Mouse (Mus musculus) left cerebral cortex, postnatal 10 days (tissue): ENCODE data around the gene Gm7544. TPM values are rescaled to one million over a fixed set of nuclear protein-coding genes. Genes with fewer than 3 reads are reported as not detected.
"Not testable (repeated sequence)": the region's sequence is repeated elsewhere in the genome, so short reads cannot be mapped to it uniquely, and the experiment has no call there.

Experiments used
- DNase-seq, 2 experiments: peaks; one replicate each; pipeline ENCODE4 v3.0.0; 2021 to 2022; ENCODE audit warnings: low spot score in 2 of 2, mixed read lengths in 1 of 2; ENCODE audit errors: extremely low spot score in 1 of 2
- intact Hi-C: fragments of 180-260 bp; cut with DNase I; formaldehyde crosslinking; loops from one replicate; pipeline ENCODE4 v1.15.1; 2025
- total RNA-seq, 2 experiments: library from RNA; stranded (reverse); gene quantifications; 2 replicates each; pipeline ENCODE4 v1.2.3; 2021

Gene Gm7544
- total RNA-seq = not detected

GRCm38 (mm10) chr1:82955913-82956312 is at the start of gene Gm7544:
Gene Gm7544, minus strand, starts transcription at chr1:82956013.
- DNase-seq, intact Hi-C loops: not testable (repeated sequence)

GRCm38 (mm10) chr1:83000306-83000705 is 44.5 kb upstream of the Gm7544 start, which contains the start of gene Gm47959:
Gene Gm47959, plus strand, starts transcription at chr1:83000548.
- intact Hi-C loops, DNase-seq: not testable (repeated sequence)

GRCm38 (mm10) chr1:82993947-82994346 is 38.1 kb upstream of the Gm7544 start:
- intact Hi-C loops = no loop called here
- no peak for DNase-seq

- intact Hi-C loops = no loop called here
- DNase-seq = no peak
Observed at GRCm38 (mm10) chr1:82992093-82992492, 36.3 kb upstream of the Gm7544 start.

- intact Hi-C loops = no loop called here
- DNase-seq = no peak
Observed at GRCm38 (mm10) chr1:82991596-82991995, 35.8 kb upstream of the Gm7544 start.

DNA sequence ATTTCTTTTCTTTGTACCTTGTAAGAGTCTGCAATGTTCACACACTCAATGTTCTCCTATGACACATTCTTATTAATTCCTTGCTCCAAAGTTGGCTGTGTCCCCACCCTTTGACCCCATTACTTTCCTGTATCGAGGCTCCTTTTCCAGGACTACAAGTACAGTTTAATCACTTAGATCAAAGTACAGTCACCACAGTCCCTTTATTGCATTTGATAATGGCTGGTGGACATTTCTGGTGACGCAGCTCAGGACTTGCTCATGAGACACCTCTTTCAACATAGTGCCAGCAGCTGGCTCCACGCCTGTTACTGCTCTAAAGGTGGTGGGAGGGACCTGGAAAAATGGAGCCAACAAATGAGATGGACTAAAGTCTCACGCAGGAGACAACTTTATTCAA is 35.2 kb upstream of the Gm7544 start:
- intact Hi-C loops = no loop called here
- DNase-seq = no peak

- intact Hi-C loops = loop anchor here (2.0 to 10.0 kb wide), 2 partner anchors 201 to 433 kb away; no protein-coding TSS in a partner anchor
- DNase-seq = peak in 1 of 2 experiments; percentile 75
Observed at GRCm38 (mm10) chr1:82987530-82988198, 31.9 kb upstream of the Gm7544 start.

- DNase-seq = no peak
- intact Hi-C loops = loop anchor here (10.0 kb wide), 1 partner anchor 432 kb away; no protein-coding TSS in a partner anchor
Observed at GRCm38 (mm10) chr1:82986738-82987137, 30.9 kb upstream of the Gm7544 start.

DNA sequence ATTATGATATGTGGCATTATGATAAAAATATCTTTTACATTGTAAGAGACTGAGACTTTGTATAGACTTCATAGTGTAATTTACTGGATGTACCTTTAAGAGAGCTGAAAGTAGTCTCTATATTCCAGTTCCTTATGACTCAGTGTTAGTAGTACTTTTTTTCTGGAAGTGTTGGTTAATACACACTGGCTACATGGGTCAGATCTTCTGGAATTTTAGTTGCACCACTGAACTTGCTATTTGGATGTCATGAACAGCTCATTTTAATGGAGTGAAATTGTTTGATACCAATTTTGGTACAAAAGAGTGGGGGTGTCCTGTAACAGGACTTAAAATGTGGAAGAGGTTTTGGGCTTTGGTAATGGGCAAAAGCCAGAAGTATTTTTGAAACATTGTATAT is 22.0 kb upstream of the Gm7544 start:
- no peak for DNase-seq
- intact Hi-C loops = no loop called here

GRCm38 (mm10) chr1:82975750-82976149 is 19.9 kb upstream of the Gm7544 start:
- DNase-seq = peak in 1 of 2 experiments; percentile 36
- intact Hi-C loops = no loop called here

DNA sequence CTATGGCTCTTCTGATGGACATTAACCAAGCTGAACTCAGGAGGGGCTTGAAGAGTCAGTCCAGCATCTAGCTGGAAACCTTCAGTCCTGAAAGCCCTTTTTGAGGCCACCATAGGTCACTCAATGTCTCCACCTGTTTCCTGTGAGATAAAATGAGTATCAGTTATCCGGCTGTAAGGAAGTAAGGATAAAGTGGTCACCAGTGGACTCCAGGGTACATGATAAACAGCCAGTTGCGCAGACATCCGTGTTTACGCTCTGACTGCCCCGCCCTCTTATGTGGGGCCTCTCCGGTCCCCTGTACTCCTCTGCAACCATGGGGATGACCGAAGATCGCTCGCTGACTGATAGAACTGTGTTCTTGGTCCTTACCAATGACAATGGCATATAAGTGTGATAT is 18.5 kb upstream of the Gm7544 start:
- intact Hi-C loops = no loop called here
- DNase-seq = peak in 1 of 2 experiments; percentile 75

DNA sequence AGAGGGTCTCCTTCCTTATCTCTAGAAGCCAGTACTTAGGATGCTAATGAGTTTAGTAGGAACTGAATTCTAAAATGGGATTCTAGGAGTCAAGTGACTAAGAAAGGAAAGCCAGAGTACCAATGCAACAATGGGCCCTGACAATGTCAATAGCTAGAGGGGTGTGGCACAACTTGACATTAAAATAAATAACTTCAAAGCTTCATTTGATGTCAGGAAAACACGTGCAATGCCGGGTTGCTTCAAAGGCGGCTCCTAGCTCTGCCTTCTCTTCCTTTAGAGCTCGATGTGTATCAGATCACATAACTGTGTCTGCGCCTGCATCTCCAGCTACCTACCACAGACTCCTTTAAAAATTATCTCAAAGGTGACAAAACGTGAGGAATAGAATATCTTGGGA is 18.1 kb upstream of the Gm7544 start:
- peak in 1 of 2 experiments; percentile 54 for DNase-seq
- intact Hi-C loops = no loop called here

DNA sequence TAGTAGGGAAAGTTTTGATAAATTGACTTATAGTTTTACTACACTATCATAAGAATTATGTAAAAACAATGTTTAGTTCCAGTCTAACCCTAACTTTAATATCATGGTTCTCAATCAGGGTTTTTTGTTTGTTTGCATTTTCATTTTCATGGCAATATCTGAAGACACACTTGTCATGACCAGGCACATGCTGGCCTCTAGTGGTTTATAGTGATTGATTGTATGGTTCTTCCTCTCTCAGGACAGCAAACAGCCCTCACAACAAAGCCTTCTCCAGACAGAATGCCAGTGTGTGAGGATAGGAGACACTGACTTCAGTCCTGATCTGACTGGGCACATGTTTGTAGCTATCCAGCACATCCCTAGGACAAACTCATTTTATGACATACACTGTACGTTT is 17.4 kb upstream of the Gm7544 start:
- DNase-seq = no peak
- intact Hi-C loops = no loop called here

GRCm38 (mm10) chr1:82972046-82972445 is 16.2 kb upstream of the Gm7544 start:
- DNase-seq = no peak
- intact Hi-C loops = no loop called here

DNA sequence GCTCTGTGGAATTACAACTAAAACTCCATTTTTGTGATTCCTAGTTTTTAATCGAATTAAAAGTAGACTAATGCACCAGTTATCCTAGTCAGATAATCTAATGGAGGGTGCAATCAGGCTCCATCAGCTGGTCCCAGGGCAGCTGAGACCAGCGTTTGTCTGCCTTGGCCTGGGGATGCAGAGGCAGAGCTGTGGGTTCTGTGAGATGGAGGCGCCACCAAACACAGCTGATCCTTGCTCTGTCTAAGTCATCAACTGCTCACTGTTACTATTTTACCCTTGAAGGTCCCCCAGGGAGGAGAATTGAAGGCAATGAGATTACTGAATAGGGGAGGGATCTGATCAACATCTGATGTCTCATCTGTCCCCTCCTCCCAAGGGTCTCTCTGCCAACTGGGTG is 10.6 kb upstream of the Gm7544 start:
- no peak for DNase-seq
- intact Hi-C loops = no loop called here

GRCm38 (mm10) chr1:82959870-82960385 is 4.1 kb upstream of the Gm7544 start, which contains the start of gene Gm47955:
Gene Gm47955, plus strand, starts transcription at chr1:82960286.
- intact Hi-C loops = no loop called here
- no peak for DNase-seq

DNA sequence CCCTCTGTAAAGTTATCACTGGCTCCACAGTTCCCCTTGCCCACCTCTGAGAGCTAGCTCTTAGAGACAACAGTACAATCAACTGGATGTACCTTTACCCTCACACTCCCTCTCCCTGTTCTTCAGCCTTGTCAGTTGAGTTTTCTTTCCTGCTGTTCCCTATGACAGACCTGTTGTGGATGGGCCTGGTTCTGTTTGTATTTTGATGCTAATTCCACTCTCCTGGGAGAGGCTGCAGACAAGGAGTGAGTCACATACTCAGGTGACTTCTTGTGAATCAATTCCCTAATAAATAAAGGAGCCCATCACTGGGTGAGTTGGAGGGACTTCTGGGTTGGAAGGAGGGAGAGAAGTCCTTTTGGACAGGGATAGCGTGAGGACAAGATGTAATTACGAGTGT is 7.2 kb downstream of the Gm7544 start:
- no peak for DNase-seq
- intact Hi-C loops = no loop called here

GRCm38 (mm10) chr1:82946029-82946428 is 9.8 kb downstream of the Gm7544 start:
- intact Hi-C loops = not testable (repeated sequence)

DNA sequence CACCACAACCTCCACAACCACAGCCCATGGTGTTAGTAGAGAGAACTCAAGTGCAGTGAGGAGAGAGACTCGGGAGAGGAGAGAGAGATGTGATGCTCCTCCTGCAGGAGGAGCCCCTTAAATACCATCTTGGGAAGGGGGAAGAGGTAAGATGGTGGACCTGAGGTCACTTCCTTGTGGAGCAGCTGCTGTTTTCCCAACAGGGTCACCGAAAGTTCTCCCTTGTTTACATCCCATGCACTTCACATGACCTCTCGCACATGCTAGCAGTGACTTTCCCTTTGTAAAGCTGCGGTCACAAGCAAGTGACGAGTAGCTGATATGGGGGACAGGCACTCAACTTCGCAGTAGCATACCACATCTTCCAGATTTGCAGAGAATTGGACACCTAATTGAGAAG is 12.5 kb downstream of the Gm7544 start, which contains the start of gene A030003K21Rik:
A030003K21Rik (minus strand) TSS at position 94 of the 400 bp plus-strand sequence.
- DNase-seq, intact Hi-C loops: not testable (repeated sequence)

More at GRCm38 (mm10) chr1:82946029-82946428, 9.8 kb downstream of the Gm7544 start:
- not testable (repeated sequence) for DNase-seq

DNA sequence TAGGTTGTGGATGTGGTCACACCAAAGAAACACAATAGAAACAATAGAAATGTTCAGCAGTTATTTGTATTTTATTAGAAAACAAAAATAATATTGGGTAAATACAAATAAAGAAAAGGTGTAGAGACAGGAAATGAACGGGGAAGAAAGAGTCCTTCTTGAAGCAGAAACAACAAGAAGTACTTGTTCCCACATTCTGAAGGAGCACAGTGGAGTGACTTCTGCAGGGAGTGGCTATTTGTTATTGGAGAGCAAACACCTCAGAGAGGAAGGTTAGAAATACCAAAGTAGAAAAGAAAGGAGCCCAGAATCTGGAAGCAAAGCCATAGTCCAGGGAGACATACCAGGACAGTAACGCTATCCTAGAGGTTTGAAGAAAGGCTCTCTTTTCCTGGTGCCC is 13.3 kb downstream of the Gm7544 start:
- DNase-seq, intact Hi-C loops: not testable (repeated sequence)
